Mouse (Mus musculus): ENCODE measurements at regions not wholly inside any gene's neighbourhood (a gene's known extent, or its start where the extent isn't known, plus 50 kb on each side); places are given as distances from the start of the nearest gene placed in this dataset.

- no peak for DNase-seq (ENCODE audit: low spot score)
Observed at GRCm38 (mm10) chr14:105500966-105501741, 242.8 kb downstream of the Ndfip2 start.

DNA sequence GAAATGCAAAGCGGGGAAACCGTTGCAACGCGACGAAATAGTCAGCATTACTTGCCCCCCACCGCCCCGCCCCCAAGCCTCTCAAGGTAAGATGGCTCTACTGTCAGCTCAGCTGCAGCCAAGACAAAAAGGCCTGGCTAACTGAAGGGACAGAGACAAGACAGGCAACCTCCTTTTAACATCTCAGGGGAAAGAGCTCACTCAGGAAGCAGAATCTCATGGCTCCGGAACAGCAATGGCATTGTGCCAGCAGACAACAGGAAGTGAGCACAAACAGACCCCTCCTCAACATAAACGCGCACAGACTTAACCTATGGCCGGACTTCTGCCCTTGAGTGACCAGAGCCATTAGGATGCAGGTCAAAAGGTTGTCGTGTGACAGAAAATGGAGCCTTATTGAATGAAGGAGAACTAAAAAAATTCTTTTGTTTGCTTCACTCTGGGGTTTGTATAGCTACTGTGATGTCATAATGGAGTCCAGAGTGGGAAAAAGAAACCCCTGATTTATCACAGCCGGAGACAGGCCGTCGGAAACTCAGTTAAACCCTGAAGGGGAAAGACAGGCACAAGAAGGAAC, 241.0 kb downstream of the Ndfip2 start:
- DNase-seq (ENCODE audit: low spot score), result no peak

- no peak for DNase-seq (ENCODE audit: low spot score)
Observed at GRCm38 (mm10) chr14:105498155-105498906, 240.0 kb downstream of the Ndfip2 start.

DNA sequence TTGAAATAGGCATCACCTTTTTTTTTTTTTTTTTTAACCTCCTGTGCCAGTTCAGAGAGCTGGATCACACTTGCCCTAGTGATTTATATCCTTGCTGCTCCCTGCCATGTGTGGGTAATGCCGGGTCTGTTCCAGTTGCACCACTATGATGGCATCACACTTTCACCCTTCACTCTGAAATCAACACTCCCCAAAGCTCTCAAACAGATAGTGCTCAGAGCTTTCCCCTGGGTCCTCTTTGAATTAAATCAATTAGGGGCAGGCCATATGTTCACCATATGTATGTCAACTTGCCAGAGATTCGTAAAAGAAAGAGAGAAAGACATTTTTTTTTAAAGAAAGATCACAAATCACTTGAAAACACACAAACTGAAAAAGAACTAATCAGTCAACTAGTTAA, 236.8 kb downstream of the Ndfip2 start:
- no peak for DNase-seq (ENCODE audit: low spot score)

DNA sequence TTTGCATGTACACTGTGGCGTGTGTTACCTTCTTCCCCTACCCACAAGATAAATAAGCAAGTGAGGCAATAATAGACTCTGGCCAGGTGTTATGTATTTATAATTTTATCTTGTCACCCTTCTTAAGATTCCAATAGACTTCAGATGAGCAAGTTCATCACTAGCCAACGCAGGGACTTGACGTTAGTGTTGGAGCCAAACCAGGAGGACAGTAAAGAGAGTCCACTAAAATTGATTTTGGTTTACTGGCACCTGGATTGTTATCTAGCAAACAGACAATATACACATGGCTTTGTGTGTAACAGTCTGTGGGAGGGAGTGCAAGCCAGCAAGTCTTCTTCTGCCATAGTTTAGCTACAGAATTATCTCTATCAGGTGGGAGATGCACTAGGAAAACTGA, 236.0 kb downstream of the Ndfip2 start:
- DNase-seq (ENCODE audit: low spot score), result no peak

DNA sequence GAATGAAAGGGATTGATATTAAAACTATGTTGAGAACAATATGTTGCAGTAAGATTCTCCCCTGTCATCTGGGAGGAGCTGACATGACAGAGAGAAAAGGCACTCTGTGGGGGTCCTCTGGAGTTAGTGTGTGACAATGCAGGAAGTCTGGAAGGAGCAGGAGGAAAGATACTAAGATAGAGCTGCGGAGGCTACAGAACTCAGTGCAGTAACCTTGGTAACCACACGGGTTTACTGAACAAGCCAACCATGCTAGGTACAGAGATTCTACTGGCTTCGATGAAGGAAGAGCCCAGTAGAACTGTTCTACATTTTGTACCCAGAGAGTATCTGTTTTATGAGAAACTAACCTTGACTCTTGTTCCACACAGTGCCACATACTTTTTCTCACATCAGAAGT, 231.8 kb downstream of the Ndfip2 start:
- no peak for DNase-seq (ENCODE audit: low spot score)

DNA sequence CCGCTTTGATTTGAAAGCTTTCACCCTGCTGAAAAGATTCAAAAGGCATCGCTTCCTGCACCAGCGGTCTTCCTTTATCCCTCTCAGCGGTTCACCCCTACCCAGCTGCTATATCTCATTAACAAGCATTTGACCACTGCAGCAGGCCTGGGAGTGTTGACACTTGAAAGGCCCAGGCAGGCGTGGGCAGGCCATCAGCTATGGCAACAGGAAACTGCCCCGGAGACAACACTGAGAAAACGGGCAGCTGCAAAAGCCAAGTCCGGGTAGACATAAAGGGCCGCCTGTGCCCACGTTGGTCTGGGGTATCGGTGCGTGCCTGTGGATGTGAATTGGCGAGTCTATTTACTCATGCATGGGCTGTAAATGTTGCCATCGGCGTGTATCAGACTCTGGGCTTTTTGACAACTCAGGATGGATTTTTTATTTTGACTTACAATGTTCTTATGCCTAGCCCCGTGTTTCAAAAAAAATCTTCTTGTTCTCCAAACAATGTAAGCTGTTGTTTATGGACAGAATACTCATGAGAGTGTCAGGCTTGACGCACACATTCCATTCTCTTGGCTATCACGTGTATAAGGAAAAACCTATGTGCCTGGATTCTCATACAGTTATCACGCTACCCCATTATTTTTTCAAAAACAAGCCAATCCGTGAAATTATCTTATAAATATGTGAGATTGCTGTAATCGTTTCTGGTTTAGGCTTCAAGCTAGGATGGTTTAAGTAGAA, 225.1 kb downstream of the Ndfip2 start:
- no peak for DNase-seq (ENCODE audit: low spot score)

DNA sequence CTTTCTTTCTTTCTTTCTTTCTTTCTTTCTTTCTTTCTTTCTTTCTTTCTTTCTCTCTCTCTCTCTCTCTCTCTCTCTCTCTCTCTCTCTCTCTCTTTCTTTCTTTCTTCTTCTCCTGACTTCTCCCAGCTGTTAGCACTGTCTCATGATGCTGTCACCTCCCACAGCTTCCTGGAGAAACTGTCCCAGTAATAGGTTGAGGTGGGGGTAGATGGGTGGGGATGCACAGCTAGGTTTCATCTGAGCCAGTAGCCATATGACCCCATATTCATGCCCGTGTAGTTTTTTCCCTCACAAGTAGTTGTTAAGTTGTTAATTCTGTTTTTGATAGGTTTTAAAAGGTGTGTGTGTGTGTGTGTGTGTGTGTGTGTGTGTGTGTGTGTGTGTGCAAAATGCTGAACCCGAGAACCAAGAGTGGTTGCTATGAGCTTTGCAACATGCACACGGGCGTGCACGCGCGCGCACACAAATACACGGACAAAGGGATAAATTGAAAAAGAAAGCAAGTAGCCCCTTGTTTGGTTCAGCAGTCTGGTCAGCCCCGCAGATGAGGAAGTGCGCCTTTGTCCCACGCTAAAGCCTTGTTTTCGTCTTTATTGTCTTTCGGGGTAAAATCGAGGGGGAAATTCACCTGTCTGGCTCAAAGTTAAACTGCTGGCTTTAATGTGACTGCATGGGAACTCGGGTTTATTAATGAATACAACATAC, 224.4 kb downstream of the Ndfip2 start:
- DNase-seq (ENCODE audit: low spot score), result no peak

- DNase-seq (ENCODE audit: low spot score), result no peak
Observed at GRCm38 (mm10) chr14:105480048-105480447, 221.7 kb downstream of the Ndfip2 start.

GRCm38 (mm10) chr14:105474991-105475553, 216.7 kb downstream of the Ndfip2 start:
- DNase-seq (ENCODE audit: low spot score), result no peak

GRCm38 (mm10) chr14:105448919-105449458, 190.6 kb downstream of the Ndfip2 start:
- no peak for DNase-seq (ENCODE audit: low spot score)

- no peak for DNase-seq (ENCODE audit: low spot score)
Observed at GRCm38 (mm10) chr14:105447088-105447487, 188.7 kb downstream of the Ndfip2 start.

GRCm38 (mm10) chr14:105435343-105435742, 177.0 kb downstream of the Ndfip2 start:
- no peak for DNase-seq (ENCODE audit: low spot score)

- DNase-seq (ENCODE audit: low spot score), result no peak
Observed at GRCm38 (mm10) chr14:105433456-105433855, 175.1 kb downstream of the Ndfip2 start.

- DNase-seq (ENCODE audit: low spot score), result no peak
Observed at GRCm38 (mm10) chr14:105432670-105433069, 174.3 kb downstream of the Ndfip2 start.

DNA sequence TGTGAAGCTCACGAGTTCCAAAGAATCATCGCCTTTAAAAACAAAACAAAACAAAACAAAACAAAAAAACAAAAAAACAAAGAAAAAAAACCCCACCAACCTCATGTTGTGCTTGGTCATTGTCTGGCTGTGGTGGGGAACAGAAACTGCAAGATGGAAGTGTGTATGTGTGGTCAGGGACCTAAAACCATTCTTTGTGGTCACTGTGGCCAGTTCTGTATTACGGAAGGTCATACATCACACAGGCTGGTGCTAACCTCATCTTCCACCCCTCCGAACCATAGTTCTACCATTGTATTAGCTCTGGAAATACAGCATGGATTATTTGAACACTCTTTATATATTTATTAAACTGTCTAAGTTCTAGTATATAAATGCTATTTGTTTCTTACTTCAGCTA, 173.2 kb downstream of the Ndfip2 start:
- DNase-seq (ENCODE audit: low spot score), result no peak

GRCm38 (mm10) chr14:105429664-105430257, 171.4 kb downstream of the Ndfip2 start:
- DNase-seq (ENCODE audit: low spot score), result no peak

GRCm38 (mm10) chr14:105427474-105427901, 169.1 kb downstream of the Ndfip2 start:
- DNase-seq (ENCODE audit: low spot score), result no peak

DNA sequence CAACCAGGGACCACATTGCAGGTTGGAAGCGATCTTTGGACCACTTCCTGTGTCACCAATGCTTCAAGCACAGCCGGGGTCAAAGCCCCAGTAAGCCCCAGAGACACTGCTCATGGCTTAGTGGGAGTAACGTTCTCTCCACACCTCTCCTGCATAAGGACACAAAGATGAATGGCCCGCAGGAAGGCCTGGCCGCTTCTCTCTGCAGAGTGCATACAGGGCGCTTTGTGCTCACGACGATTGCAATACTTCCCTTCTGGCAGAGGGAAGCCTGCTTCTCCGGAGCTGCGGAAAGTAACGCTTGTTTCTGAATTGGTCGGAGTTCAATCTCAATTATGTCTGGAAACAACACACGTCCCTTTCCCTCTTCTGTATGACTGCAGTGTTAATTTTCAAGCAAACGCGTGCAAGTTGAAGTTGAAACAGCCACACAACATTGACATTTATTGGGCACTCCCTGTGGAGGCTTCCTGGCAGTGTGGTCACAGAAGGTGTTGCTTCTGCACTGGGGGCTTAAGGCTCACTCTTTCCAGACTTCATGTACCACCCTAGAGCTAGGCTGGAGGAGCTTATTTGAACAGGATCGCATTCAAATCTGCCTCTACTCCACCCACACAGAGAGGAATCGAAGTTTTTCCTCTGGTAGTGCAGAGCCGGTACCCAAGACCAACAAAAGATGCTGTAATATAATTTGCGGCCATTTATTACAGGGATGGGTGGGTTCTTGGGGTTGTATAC, 168.4 kb downstream of the Ndfip2 start:
- no peak for DNase-seq (ENCODE audit: low spot score)

DNA sequence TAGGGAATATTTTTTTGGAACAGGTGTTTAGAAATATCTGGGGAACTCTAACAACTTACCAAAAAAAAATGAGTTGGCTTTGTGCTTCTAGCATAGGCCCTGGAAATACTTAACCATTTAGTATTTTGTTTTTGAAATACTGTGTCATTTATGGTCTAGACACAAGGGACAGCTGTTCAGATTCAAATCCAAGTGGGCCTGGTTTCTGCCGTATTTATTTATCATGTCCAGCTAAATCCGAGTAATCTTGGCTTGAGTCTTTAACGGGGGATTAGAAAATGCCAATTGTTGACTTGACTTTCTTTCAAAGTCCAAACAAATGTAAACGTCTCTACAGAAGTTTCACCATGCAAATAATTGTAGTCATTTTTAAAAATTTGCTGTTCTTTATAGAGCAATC, 159.6 kb downstream of the Ndfip2 start:
- no peak for DNase-seq (ENCODE audit: low spot score)

Measured in layer of hippocampus, adult 9-10 months (tissue).